In the genomic region with DNA sequence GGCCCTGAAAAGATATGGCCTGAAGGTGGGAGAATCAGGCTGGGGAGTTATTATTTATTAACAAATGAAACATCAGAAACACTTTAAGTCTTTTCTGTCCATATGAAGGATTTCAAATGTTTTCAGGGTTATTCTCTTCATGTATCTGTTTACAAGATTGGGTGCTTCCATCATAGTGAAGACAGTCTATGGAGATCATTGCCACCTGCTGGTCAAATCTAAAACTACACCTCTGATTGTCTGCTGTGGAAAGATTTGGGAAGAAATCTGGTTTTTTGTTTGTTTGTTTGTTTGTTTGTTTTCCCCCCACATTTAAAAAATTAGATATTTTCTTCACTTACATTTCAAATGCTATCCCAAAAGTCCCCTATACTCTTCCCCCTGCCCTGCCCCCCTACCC, we compare ENCODE assay signal across 8 mouse cellular contexts. TPM values are rescaled to one million over a fixed set of nuclear protein-coding genes. Genes with fewer than 3 reads are reported as not detected.
DNase-seq lines count a peak whose midpoint lies in the region; ATAC-seq and TF ChIP-seq lines count a peak whose summit lies in the region.

No protein-coding gene starts in this region.

- H3K4me2 ChIP-seq in neural tube, embryonic 11.5 days (ENCODE audit: low read depth), result no peak overlapping the region
- H3K4me2 ChIP-seq in kidney, postnatal 0 days (ENCODE audit: low read length), result no peak overlapping the region
- H3K4me2 ChIP-seq in midbrain, embryonic 16.5 days (ENCODE audit: low read length), result no peak overlapping the region

- no peaks in the 10 kb centered on the region for H3K9me3 ChIP-seq in neural tube, embryonic 11.5 days (ENCODE audit: control insufficient read depth, low read length)
- H3K9me3 ChIP-seq in kidney, postnatal 0 days (replicated peaks; ENCODE audit: low read length), result no peaks in the 10 kb centered on the region
- H3K9me3 ChIP-seq in midbrain, embryonic 16.5 days (replicated peaks; ENCODE audit: control insufficient read depth, low read length, poor library complexity, severe bottlenecking), result no peaks in the 10 kb centered on the region

- no peaks in the 10 kb centered on the region for H3K27me3 ChIP-seq in neural tube, embryonic 11.5 days (ENCODE audit: control insufficient read depth, insufficient read depth, low read length)
- no peaks in the 10 kb centered on the region for H3K27me3 ChIP-seq in kidney, postnatal 0 days (ENCODE audit: insufficient read depth, low read length)
- no peaks in the 10 kb centered on the region for H3K27me3 ChIP-seq in midbrain, embryonic 16.5 days (ENCODE audit: control insufficient read depth, insufficient read depth, low read depth, low read length)

- H3K4me1 ChIP-seq in neural tube, embryonic 11.5 days (ENCODE audit: control insufficient read depth, insufficient read depth, low read length), result no peaks in the 10 kb centered on the region
- H3K4me1 ChIP-seq in kidney, postnatal 0 days (replicated peaks; ENCODE audit: insufficient read depth, low read length), result no peaks in the 10 kb centered on the region
- H3K4me1 ChIP-seq in midbrain, embryonic 16.5 days (ENCODE audit: control insufficient read depth, insufficient read depth, low read length), result no peaks in the 10 kb centered on the region

- H3K9ac ChIP-seq in neural tube, embryonic 11.5 days (ENCODE audit: low read length), result no peak overlapping the region
- no peak overlapping the region for H3K9ac ChIP-seq in kidney, postnatal 0 days (ENCODE audit: low read depth, low read length)
- no peak overlapping the region for H3K9ac ChIP-seq in midbrain, embryonic 16.5 days (ENCODE audit: low read depth, low read length)

- no peak overlapping the region for H3K4me3 ChIP-seq in neural tube, embryonic 11.5 days (ENCODE audit: low read depth, low read length)
- no peak overlapping the region for H3K4me3 ChIP-seq in kidney, postnatal 0 days (replicated peaks; ENCODE audit: low read depth, low read length)
- no peak overlapping the region for H3K4me3 ChIP-seq in midbrain, embryonic 16.5 days (ENCODE audit: low read depth, low read length)

- peak; percentile 13 to 37 for DNase-seq in frontal cortex, postnatal 36 days (ENCODE audit: low spot score in 2 of 2)
- DNase-seq in neural tube, embryonic 11.5 days (ENCODE audit: low spot score), result peak; percentile 23
- no peak for DNase-seq in neural tube, embryonic 10.5 days (ENCODE audit: extremely low spot score, low spot score)
- peak; percentile 65 for DNase-seq in brain, embryonic 14.5 days (ENCODE audit: low read depth)
- DNase-seq in kidney, postnatal 0 days (ENCODE audit: low spot score), result peak; percentile 49

- ATAC-seq in frontal cortex, adult (ENCODE audit: low TSS enrichment), result no peak
- ATAC-seq in neural tube, embryonic 11.5 days (ENCODE audit: insufficient read depth, low FRiP score, low TSS enrichment), result no peak
- ATAC-seq in kidney, postnatal 0 days (replicated peaks; ENCODE audit: low FRiP score, low read depth), result no peak
- ATAC-seq in megakaryocyte progenitor cell, adult 5-6 weeks (replicated peaks; ENCODE audit: poor library complexity), result peak; percentile 58; the same call in 1 of the 2 replicates
- ATAC-seq in midbrain, embryonic 16.5 days, result no peak

- no peaks in the 10 kb centered on the region for H3K36me3 ChIP-seq in neural tube, embryonic 11.5 days (ENCODE audit: control insufficient read depth, insufficient read depth, low read length)
- H3K36me3 ChIP-seq in kidney, postnatal 0 days (ENCODE audit: insufficient read depth, low read length), result no peaks in the 10 kb centered on the region
- no peaks in the 10 kb centered on the region for H3K36me3 ChIP-seq in midbrain, embryonic 16.5 days (ENCODE audit: control insufficient read depth, insufficient read depth, low read length)

- no peak overlapping the region for H3K27ac ChIP-seq in neural tube, embryonic 11.5 days (ENCODE audit: low read depth, low read length)
- no peak overlapping the region for H3K27ac ChIP-seq in kidney, postnatal 0 days
- H3K27ac ChIP-seq in midbrain, embryonic 16.5 days (ENCODE audit: low read length), result no peak overlapping the region

- peak; percentile 31; the same call in 1 of the 2 replicates for TF ChIP-seq CTCF in brain, embryonic 14.5 days (IDR thresholded peaks at IDR 0.05; ENCODE audit: borderline replicate concordance, extremely low read depth, insufficient read depth, insufficient read length)
- TF ChIP-seq CTCF in kidney, postnatal 0 days (IDR thresholded peaks at IDR 0.05; ENCODE audit: low read depth), result peak; percentile 72

- no peak for TF ChIP-seq POLR2A in brain, embryonic 14.5 days (IDR thresholded peaks at IDR 0.05; ENCODE audit: borderline replicate concordance, extremely low read depth, insufficient read depth, insufficient read length, poor library complexity, severe bottlenecking)

RNA-seq across cellular contexts. Expression of gene Nxf2, which starts 39.5 kb away (rescaled TPM):
- 0.19 and 0.35 TPM in 2 replicates for polyA plus RNA-seq in neural tube, embryonic 11.5 days (2014; fragmentation: Nextera tagmentation; extraction: Ambion mirVana)
- polyA plus RNA-seq in brain, embryonic 14.5 days (2012; rRNA removed), result 0.15 and 0.22 TPM in 2 replicates
- 0.25 and 0.33 TPM in 2 replicates for polyA plus RNA-seq in kidney, postnatal 0 days (2015; fragmentation: Nextera tagmentation; extraction: Ambion mirVana)
- total RNA-seq in megakaryocyte progenitor cell, adult 5-6 weeks (2015), result 1.7 and 2.2 TPM in 2 replicates
- 0.54 and 0.98 TPM in 2 replicates for total RNA-seq in megakaryocyte progenitor cell, adult 5-6 weeks (2017)
- 0.28 and 0.44 TPM in 2 replicates for polyA plus RNA-seq in midbrain, embryonic 16.5 days (2015; fragmentation: Nextera tagmentation; extraction: Ambion mirVana)
